Mouse (Mus musculus) liver, embryonic 13.5 days (tissue): ENCODE measurements around the gene Slc27a3. TPM values are rescaled to one million over a fixed set of nuclear protein-coding genes. Genes with fewer than 3 reads are reported as not detected.

ENCODE experiments used
- ATAC-seq: fragments of 200-750 bp; cut with Nextera tagmentation; 2 replicates; pipeline ENCODE4 v1.8.0; 2017; ENCODE audit warnings: low read depth, mild to moderate bottlenecking, moderate number of reproducible peaks, moderate library complexity
- DNase-seq: peaks from one replicate; pipeline ENCODE4 v3.0.0; 2022
- H3K27ac ChIP-seq: fragments of 300-500 bp; sonication (generic); 2 replicates; pipeline ENCODE4 v1.5.1; 2015; ENCODE audit warnings: moderate library complexity, mild to moderate bottlenecking, inconsistent platforms
- H3K27me3 ChIP-seq: fragments of 300-500 bp; sonication (generic); 2 replicates; pipeline ENCODE4 v1.6.1; 2015; ENCODE audit warnings: mild to moderate bottlenecking, inconsistent platforms
- H3K36me3 ChIP-seq: fragments of 300-500 bp; sonication (generic); 2 replicates; pipeline ENCODE4 v1.6.1; 2015; ENCODE audit warnings: mild to moderate bottlenecking, inconsistent platforms
- H3K4me1 ChIP-seq: fragments of 300-500 bp; sonication (generic); replicated peaks from 2 replicates; pipeline ENCODE4 v1.6.1; 2015; ENCODE audit warnings: inconsistent platforms
- H3K4me2 ChIP-seq: fragments of 300-500 bp; sonication (generic); 2 replicates; pipeline ENCODE4 v1.6.1; 2015; ENCODE audit warnings: inconsistent platforms, mild to moderate bottlenecking, moderate library complexity
- H3K4me3 ChIP-seq: fragments of 300-500 bp; sonication (generic); replicated peaks from 2 replicates; pipeline ENCODE4 v1.5.1; 2015; ENCODE audit warnings: mild to moderate bottlenecking, inconsistent platforms
- H3K9ac ChIP-seq: fragments of 300-500 bp; sonication (generic); 2 replicates; pipeline ENCODE4 v1.6.1; 2015; ENCODE audit warnings: mild to moderate bottlenecking, inconsistent platforms
- H3K9me3 ChIP-seq: fragments of 300-500 bp; sonication (generic); replicated peaks from 2 replicates; pipeline ENCODE4 v1.6.1; 2016; ENCODE audit warnings: inconsistent platforms
- WGBS: fragments of 180-500 bp; shearing (Covaris S2); methylation state at CpG from one replicate; pipeline ENCODE4 v1.1.7; 2015; ENCODE audit not compliant: insufficient replicate concordance; 5-methylcytosine and 5-hydroxymethylcytosine counted together
- polyA plus RNA-seq: library from polyadenylated mRNA; unstranded; fragments of >200 nt; fragmentation: Nextera tagmentation; extraction: Ambion mirVana; gene quantifications from 2 replicates; pipeline ENCODE4 v1.2.1, GENCODE M21; 2015

Slc27a3 gene
- polyA plus RNA-seq, 1 experiment from 2014 or later = 1.5 TPM

DNA sequence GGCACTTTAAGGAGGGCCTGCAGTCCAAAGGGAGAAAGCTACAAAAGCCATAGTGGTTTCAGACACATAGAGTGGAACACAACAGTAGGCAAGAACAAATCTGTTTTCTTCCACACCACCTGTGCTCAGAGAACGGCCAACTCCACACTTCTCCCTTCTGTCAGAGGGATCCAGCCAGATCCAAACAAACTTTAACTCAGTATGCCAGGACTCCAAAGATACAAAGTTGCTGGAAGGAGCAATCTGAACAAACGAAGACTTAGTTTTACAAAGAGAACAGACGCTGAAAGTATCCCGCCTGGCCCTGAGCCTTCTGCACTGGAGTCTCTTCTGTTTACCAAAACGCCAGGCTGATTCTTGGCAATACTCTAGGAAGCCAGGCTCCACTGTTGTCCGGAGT, 31.0 kb upstream of the Slc27a3 start:
- no peak overlapping the region for H3K9ac ChIP-seq
- WGBS = 81% methylated on average over 6 of the region's 6 CpGs
- DNase-seq (no peak), ATAC-seq (no peak)
- no peak overlapping the region for H3K4me2 ChIP-seq
- H3K36me3 ChIP-seq = peaks cover 69% of the 10 kb centered on the region
- H3K27ac ChIP-seq = no peak overlapping the region
- peaks cover 20% of the 10 kb centered on the region for H3K4me1 ChIP-seq
- H3K9me3 ChIP-seq = no peaks in the 10 kb centered on the region
- H3K4me3 ChIP-seq = no peak overlapping the region
- H3K27me3 ChIP-seq = no peaks in the 10 kb centered on the region

DNA sequence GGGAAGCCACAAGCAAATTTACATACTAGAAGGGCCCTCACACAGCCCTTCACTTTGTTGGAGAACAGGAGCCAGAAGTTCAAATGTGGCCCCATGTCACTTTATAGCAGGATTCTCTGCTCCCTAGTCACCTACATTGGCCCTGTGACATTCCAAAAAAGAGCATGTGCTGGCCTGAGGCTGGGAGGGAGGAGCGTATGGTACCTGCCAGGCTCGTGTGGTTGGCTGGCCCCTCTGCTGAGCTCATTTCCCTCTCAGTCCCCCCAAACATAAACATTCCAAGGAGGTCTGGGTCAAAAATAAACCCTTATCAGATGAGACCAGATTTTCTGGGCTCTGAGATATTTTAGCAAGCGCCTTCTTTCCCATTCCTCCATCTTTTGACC, 23.3 kb upstream of the Slc27a3 start:
- WGBS = 56% methylated on average over 3 of the region's 3 CpGs
- no peak overlapping the region for H3K9ac ChIP-seq
- H3K36me3 ChIP-seq = peaks cover 95% of the 10 kb centered on the region
- no peak overlapping the region for H3K4me3 ChIP-seq
- DNase-seq (no peak), ATAC-seq (no peak)
- H3K4me2 ChIP-seq = no peak overlapping the region
- no peaks in the 10 kb centered on the region for H3K9me3 ChIP-seq
- H3K27me3 ChIP-seq = no peaks in the 10 kb centered on the region
- H3K27ac ChIP-seq = no peak overlapping the region
- peaks cover 9% of the 10 kb centered on the region; the same call in 1 of the 2 replicates for H3K4me1 ChIP-seq

DNA sequence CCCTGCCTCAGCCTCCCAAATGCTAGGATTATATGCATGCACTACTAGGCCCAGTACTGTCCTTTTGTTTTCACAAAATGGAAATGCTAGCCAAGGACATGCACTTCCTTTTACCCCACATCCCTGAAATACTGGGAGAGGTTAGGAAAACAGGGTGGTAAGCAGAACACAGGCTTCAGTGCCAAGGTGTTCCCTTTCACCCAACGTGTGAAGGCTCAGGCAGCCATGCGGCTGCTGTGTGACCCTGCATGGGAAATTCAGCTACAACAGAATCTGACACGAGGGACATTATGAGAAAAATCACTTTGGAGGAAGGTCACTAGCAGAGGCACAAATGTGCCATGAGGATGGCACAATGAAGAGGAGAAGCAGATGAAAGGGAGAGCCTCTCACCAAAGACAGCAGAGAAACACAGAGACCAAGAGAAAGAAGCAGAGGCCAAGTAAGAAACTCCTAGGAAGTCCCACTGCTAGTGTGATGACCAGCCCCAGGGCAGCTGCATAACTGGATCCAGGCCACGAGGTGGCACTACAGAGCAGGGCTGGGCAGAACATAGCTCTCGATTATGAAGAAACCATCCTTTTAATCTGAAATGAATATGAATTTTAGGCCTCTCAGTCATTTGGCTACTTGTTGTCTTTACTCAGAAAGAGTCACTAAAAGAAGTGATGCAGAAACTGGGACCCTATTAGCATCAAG, 22.7 kb upstream of the Slc27a3 start:
- Histone ChIP-seq H3K9ac (no peak overlapping the region), H3K36me3 (peaks cover 95% of the 10 kb centered on the region), H3K9me3 (no peaks in the 10 kb centered on the region), H3K4me3 (no peak overlapping the region), H3K27ac (no peak overlapping the region), H3K27me3 (no peaks in the 10 kb centered on the region), H3K4me1 (peaks cover 6% of the 10 kb centered on the region; the same call in 1 of the 2 replicates), H3K4me2 (no peak overlapping the region)
- 45% methylated on average over 5 of the region's 5 CpGs for WGBS
- ATAC-seq = peak; percentile 60
- DNase-seq = peak; percentile 55

DNA sequence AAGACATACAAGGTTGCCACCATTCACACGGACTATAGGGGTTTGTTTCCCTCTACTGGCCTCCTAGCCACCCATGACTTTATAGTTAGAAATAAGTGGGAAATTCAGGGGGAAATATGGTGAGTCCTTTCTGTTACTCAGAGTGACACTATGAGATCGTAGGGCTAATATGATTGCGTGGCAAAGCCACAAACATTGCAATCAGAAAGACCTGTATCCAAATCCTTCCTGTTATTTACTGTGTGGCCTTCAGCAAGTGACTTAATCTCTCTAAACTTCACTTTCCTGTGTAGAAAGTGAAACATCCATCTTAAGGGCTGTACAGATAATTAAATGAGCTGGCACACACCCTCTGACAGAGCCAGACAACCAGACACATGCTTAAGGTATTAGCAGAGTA, 19.0 kb upstream of the Slc27a3 start:
- H3K36me3 ChIP-seq = peaks cover 96% of the 10 kb centered on the region
- H3K9me3 ChIP-seq = no peaks in the 10 kb centered on the region
- H3K27me3 ChIP-seq = no peaks in the 10 kb centered on the region
- ATAC-seq (no peak), DNase-seq (no peak)
- H3K4me2 ChIP-seq = no peak overlapping the region
- H3K4me1 ChIP-seq = peaks cover 6% of the 10 kb centered on the region; the same call in 1 of the 2 replicates
- no peak overlapping the region for H3K9ac ChIP-seq
- H3K4me3 ChIP-seq = no peak overlapping the region
- H3K27ac ChIP-seq = no peak overlapping the region
- WGBS = 53% methylated on average over 3 of the region's 3 CpGs

DNA sequence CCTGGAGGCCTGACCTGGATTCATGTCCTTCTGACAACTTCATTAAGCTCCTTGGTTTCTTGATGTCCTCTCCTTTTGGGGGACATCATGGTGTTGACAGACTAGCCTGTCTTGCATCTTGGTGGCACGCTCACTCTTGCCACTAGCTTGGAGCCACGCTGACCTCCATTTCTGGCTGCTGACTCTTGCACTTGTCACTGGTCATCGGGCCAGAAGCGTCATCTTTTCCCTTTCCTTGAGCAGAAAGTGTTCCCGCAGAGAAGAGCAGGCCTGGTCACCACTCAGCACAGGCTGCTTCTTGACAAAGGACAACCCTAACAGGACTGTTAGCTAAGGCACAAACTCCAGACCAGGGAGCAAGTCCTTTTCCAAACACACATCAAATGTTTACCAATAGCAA, 16.7 kb upstream of the Slc27a3 start:
- Histone ChIP-seq H3K4me1 (no peaks in the 10 kb centered on the region), H3K9ac (no peak overlapping the region), H3K9me3 (no peaks in the 10 kb centered on the region), H3K4me3 (no peak overlapping the region), H3K27ac (no peak overlapping the region), H3K36me3 (peaks cover 98% of the 10 kb centered on the region), H3K27me3 (no peaks in the 10 kb centered on the region), H3K4me2 (no peak overlapping the region)
- no peak for ATAC-seq
- 92% methylated on average over 5 of the region's 5 CpGs for WGBS
- no peak for DNase-seq

DNA sequence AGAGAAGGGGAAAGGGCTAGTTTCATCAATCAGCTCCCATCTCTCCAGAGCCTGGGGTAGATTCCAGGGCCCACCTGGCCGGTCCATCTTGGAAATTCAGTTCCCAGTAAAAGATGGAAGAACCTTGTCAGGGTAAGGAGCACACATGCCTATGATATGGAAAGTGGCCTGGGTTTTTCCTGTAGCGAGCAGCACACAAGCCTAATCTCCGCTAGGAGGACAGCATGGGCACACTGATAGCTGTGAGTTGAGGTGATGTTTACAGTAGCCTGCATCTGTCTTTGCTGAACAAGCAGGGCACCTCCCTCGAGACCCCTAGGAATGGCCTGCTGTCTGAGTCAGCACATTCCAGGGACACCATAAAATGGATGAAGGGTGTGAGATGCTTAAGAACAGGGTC, 14.9 kb upstream of the Slc27a3 start:
- Histone ChIP-seq H3K36me3 (peaks cover 99% of the 10 kb centered on the region), H3K27me3 (no peaks in the 10 kb centered on the region), H3K4me2 (no peak overlapping the region), H3K9me3 (no peaks in the 10 kb centered on the region), H3K27ac (no peak overlapping the region), H3K4me1 (no peaks in the 10 kb centered on the region), H3K9ac (no peak overlapping the region), H3K4me3 (no peak overlapping the region)
- DNase-seq (no peak), ATAC-seq (no peak)
- WGBS = 79% methylated on average over 4 of the region's 4 CpGs

DNA sequence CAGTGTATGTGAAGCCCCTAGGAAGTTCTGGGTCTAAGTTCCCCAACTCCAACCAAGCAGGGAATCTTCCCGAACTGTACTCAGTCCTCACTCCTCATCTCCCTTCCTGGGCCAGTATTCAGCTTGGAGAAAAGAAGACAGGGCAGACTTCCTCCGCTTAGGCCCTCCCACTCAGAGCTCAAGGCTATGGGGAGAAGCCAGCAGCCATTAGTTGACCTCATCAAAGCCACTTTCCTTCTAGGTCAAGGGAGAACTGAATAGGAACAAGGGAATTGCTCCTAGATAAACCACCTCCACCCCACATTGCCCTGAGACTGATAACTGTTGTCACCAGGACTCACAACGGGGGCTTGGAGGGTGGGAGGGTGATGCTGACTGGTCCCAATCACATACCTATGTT, 14.4 kb upstream of the Slc27a3 start:
- ATAC-seq (no peak), DNase-seq (no peak)
- H3K9ac ChIP-seq = no peak overlapping the region
- H3K36me3 ChIP-seq = peaks cover 99% of the 10 kb centered on the region
- no peaks in the 10 kb centered on the region for H3K4me1 ChIP-seq
- H3K4me2 ChIP-seq = no peak overlapping the region
- H3K27ac ChIP-seq = no peak overlapping the region
- no peak overlapping the region for H3K4me3 ChIP-seq
- WGBS = 64% methylated on average over 3 of the region's 3 CpGs
- no peaks in the 10 kb centered on the region for H3K27me3 ChIP-seq
- H3K9me3 ChIP-seq = no peaks in the 10 kb centered on the region

DNA sequence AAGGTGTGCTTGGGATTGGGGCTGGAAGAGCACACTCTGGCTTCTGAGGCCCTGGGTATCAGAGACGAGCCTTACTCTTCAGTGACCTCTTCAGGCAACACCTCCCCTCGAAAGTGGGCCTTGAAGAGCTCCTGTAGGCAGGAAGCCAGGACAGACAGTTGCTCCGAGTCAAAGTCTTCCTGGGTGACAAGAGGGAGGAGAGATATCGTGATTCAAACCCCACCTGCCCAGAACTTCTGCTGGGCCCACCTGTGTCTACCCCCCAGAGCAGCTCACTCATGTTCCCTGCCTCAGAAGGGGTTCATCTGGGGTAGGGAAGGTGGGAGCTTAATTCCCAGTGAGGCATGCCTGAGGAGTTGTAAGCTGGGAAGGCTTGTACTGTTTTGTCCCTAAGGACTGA, 11.3 kb upstream of the Slc27a3 start:
- WGBS = 74% methylated on average over 4 of the region's 4 CpGs
- Histone ChIP-seq H3K27me3 (no peaks in the 10 kb centered on the region), H3K27ac (no peak overlapping the region), H3K4me3 (no peak overlapping the region), H3K4me1 (no peaks in the 10 kb centered on the region; the same call in 1 of the 2 replicates), H3K4me2 (no peak overlapping the region), H3K9me3 (no peaks in the 10 kb centered on the region), H3K36me3 (peaks cover 94% of the 10 kb centered on the region), H3K9ac (no peak overlapping the region)
- no peak for DNase-seq
- no peak for ATAC-seq

DNA sequence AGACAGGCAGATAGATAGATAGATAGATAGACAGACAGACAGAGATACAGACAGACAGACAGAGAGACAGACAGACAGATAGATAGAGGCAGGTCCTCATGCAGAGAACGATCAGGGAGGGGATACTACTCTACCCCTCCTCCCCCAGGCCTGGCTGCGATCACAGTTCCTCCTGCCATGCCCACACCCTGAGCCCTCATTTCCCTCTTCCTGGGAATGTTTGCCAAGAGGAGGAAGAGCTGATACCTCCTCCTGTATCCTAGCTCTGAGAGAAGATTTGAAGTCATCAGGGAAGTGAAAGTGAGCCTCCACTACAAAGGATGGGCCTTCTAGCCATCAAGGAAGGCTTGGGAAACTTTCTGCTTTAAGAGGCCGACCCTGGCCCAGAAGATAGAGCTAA, 5.9 kb upstream of the Slc27a3 start:
- Histone ChIP-seq H3K27me3 (peaks cover 8% of the 10 kb centered on the region), H3K9ac (no peak overlapping the region), H3K4me3 (no peak overlapping the region), H3K36me3 (peaks cover 91% of the 10 kb centered on the region), H3K27ac (no peak overlapping the region), H3K4me2 (no peak overlapping the region), H3K9me3 (no peaks in the 10 kb centered on the region), H3K4me1 (no peaks in the 10 kb centered on the region; the same call in 1 of the 2 replicates)
- 76% methylated on average over 3 of the region's 3 CpGs for WGBS
- DNase-seq (no peak), ATAC-seq (no peak)

DNA sequence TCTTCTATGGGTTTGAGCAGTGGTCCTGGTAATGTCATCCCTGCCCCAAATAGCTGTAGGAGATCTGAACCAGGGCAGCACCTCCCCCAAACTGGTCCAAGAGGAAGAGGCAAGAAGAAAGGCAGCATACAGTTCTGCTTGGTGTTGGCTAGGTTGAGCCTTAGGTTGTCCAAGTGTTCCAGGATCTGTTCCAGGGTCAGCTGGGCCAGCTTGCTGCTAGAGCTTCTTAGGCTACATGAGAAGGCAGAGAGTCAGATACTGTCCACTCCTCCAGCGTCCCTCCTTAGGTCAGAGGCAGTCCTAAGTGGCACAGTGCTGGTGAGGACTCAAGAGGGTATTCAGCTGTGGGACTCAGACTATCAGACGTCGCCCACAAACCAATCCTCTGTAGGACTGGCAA, 2.9 kb upstream of the Slc27a3 start:
- Histone ChIP-seq H3K4me2 (no peak overlapping the region), H3K27me3 (peaks cover 38% of the 10 kb centered on the region), H3K9me3 (no peaks in the 10 kb centered on the region), H3K9ac (no peak overlapping the region), H3K36me3 (peaks cover 67% of the 10 kb centered on the region), H3K4me1 (peaks cover 18% of the 10 kb centered on the region), H3K27ac (no peak overlapping the region), H3K4me3 (no peak overlapping the region)
- 80% methylated on average over 3 of the region's 3 CpGs for WGBS
- ATAC-seq (no peak), DNase-seq (no peak)

DNA sequence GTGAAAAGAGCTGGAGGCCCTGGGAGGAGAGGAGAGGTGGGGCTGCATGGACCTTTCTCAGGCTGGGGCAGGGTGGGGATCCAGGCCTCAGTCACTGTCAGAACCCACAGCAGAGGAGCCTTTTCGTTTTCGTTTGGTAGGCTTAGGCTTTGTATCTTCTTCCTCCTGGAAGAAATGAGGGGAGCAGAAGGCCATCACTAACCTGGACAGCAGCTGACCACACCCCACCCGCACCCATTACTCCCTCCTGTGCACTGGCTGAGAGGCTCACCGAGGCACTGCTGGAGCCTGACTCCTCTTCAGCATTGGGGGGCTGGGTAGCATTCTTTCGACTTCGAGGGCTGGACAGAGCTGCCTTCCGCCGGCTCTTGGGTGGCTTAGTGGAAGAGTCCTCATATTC, 2.2 kb upstream of the Slc27a3 start:
- Histone ChIP-seq H3K36me3 (peaks cover 60% of the 10 kb centered on the region), H3K27ac (no peak overlapping the region), H3K4me3 (no peak overlapping the region), H3K27me3 (peaks cover 42% of the 10 kb centered on the region), H3K9ac (no peak overlapping the region), H3K4me2 (no peak overlapping the region), H3K9me3 (no peaks in the 10 kb centered on the region), H3K4me1 (peaks cover 18% of the 10 kb centered on the region)
- ATAC-seq (no peak), DNase-seq (no peak)
- WGBS = 84% methylated on average over 8 of the region's 8 CpGs

DNA sequence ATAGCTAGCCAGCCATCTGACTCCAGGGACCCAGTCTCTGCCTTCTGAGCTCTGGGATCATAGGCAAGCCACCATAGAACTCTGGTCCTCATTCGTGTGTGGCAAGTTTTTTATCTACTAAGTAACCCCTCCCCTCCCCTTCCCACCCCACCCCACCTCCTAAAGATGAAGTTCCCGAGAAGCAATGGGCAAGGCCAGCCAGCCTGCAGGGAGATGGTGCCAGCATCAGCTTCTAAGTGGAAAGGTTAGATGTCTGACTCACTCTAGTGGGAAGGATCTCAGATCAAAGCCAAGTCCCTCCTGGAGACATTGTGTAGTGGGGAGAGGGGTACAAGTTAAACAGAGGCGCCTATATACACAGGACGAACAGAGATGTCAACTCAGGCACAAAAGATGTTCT, 1.3 kb upstream of the Slc27a3 start:
- Histone ChIP-seq H3K9me3 (no peaks in the 10 kb centered on the region), H3K4me2 (no peak overlapping the region), H3K4me1 (peaks cover 18% of the 10 kb centered on the region), H3K4me3 (no peak overlapping the region), H3K36me3 (peaks cover 50% of the 10 kb centered on the region), H3K9ac (no peak overlapping the region), H3K27ac (no peak overlapping the region), H3K27me3 (peaks cover 42% of the 10 kb centered on the region)
- DNase-seq (no peak), ATAC-seq (no peak)
- 57% methylated on average over 4 of the region's 4 CpGs for WGBS
